Comparison of ENCODE assay signal across 8 mouse cellular contexts in genomic region chr16:94569229-94570176, GRCm38 (mm10). TPM values are rescaled to one million over a fixed set of nuclear protein-coding genes. Genes with fewer than 3 reads are reported as not detected.
DNase-seq lines count a peak whose midpoint lies in the region; ATAC-seq and TF ChIP-seq lines count a peak whose summit lies in the region.

Dyrk1a (plus strand) TSS chr16:94570010.

- peak within 1 kb of the TSS; percentile 100 for H3K9ac ChIP-seq in MEL (ENCODE audit: control insufficient read depth, low read depth, low read length, poor library complexity, severe bottlenecking)
- H3K9ac ChIP-seq in lung, embryonic 16.5 days (ENCODE audit: low read length): peak within 1 kb of the TSS; percentile 99

- peaks cover 3 to 5% of the 10 kb centered on the region in 2 experiments; a peak in 2 of 4 replicates for H3K27me3 ChIP-seq in MEL (ENCODE audit: control insufficient read depth in 1 of 2, insufficient read depth in 2 of 2, low read length in 2 of 2)
- no peaks in the 10 kb centered on the region for H3K27me3 ChIP-seq in lung, embryonic 16.5 days (ENCODE audit: control insufficient read depth, insufficient read depth, low read depth, low read length)

- peak; percentile 99 for DNase-seq in MEL (ENCODE audit: low read depth, low spot score)
- peak; percentile 97 for DNase-seq in cerebellum, adult 8-10 months
- peak; percentile 100 for DNase-seq in forelimb bud, embryonic 11.5 days (ENCODE audit: low read depth, low spot score)
- DNase-seq in layer of hippocampus, adult 9-10 months (ENCODE audit: low spot score): peak; percentile 89
- DNase-seq in ovary, postnatal 10 days (ENCODE audit: low spot score): peak; percentile 91
- DNase-seq in thymus, postnatal 10 days (ENCODE audit: low spot score in 2 of 2): peak; percentile 99

- TF ChIP-seq EP300 in MEL (IDR thresholded peaks at IDR 0.05; ENCODE audit: low read depth in 1 of 2, low read length in 2 of 2): peak in 1 of 2 experiments; percentile 51; a peak in 2 of 4 replicates

- no peaks in the 10 kb centered on the region for H3K9me3 ChIP-seq in MEL (replicated peaks; ENCODE audit: insufficient read depth, low read length)
- no peaks in the 10 kb centered on the region for H3K9me3 ChIP-seq in lung, embryonic 16.5 days (ENCODE audit: control insufficient read depth, low read length)

- TF ChIP-seq POLR2A in MEL (IDR thresholded peaks at IDR 0.05; ENCODE audit: control insufficient read depth in 1 of 2, insufficient read depth in 1 of 2, low read depth in 1 of 2, low read length in 2 of 2, poor library complexity in 1 of 2): peak; percentile 32 to 45; a peak in 2 of 4 replicates

- peaks cover 50% of the 10 kb centered on the region for H3K79me2 ChIP-seq in MEL (ENCODE audit: control insufficient read depth, insufficient read depth, low read length, poor library complexity)

- ATAC-seq in hematopoietic stem cell, adult 5-6 weeks (replicated peaks in 1 of 2; ENCODE audit: insufficient read depth in 1 of 2, low FRiP score in 2 of 2, low TSS enrichment in 1 of 2, low read depth in 1 of 2, poor library complexity in 2 of 2, severe bottlenecking in 2 of 2): peak; percentile 92 to 95
- ATAC-seq in lung, embryonic 16.5 days (ENCODE audit: low read depth): peak; percentile 96

- H3K4me2 ChIP-seq in lung, embryonic 16.5 days (ENCODE audit: low read depth, low read length): peak within 1 kb of the TSS; percentile 66

- TF ChIP-seq RAD21 in MEL (IDR thresholded peaks at IDR 0.05; ENCODE audit: low read depth, low read length): no peak

- peak within 1 kb of the TSS; percentile 98 for H3K27ac ChIP-seq in MEL (ENCODE audit: control insufficient read depth, low read depth, low read length)
- H3K27ac ChIP-seq in lung, embryonic 16.5 days (ENCODE audit: low read length): peak within 1 kb of the TSS; percentile 100

- peaks cover 7 to 21% of the 10 kb centered on the region in 2 experiments; a peak in 2 of 4 replicates for H3K4me1 ChIP-seq in MEL (ENCODE audit: control insufficient read depth in 1 of 2, insufficient read depth in 2 of 2, low read length in 2 of 2)
- H3K4me1 ChIP-seq in lung, embryonic 16.5 days (replicated peaks; ENCODE audit: control insufficient read depth, insufficient read depth, low read length): peaks cover 23% of the 10 kb centered on the region

- peak within 1 kb of the TSS; percentile 85 for H3K4me3 ChIP-seq in MEL (ENCODE audit: control insufficient read depth in 1 of 2, insufficient read depth in 1 of 2, low read depth in 2 of 2, low read length in 2 of 2)
- peak within 1 kb of the TSS; percentile 74 for H3K4me3 ChIP-seq in lung, embryonic 16.5 days (ENCODE audit: low read length)

- peaks cover 0 to 30% of the 10 kb centered on the region in 2 experiments; a peak in 3 of 4 replicates for H3K36me3 ChIP-seq in MEL (ENCODE audit: control insufficient read depth in 1 of 2, insufficient read depth in 2 of 2, low read length in 2 of 2)
- H3K36me3 ChIP-seq in lung, embryonic 16.5 days (ENCODE audit: control insufficient read depth, insufficient read depth, low read length): no peaks in the 10 kb centered on the region

- TF ChIP-seq CTCF in MEL (IDR thresholded peaks at IDR 0.05 in 2 of 3, conservative IDR thresholded peaks at IDR 0.05 in 1 of 3; ENCODE audit: control insufficient read depth in 1 of 3, insufficient read depth in 1 of 3, low read depth in 2 of 3, low read length in 3 of 3, poor library complexity in 1 of 3, severe bottlenecking in 1 of 3): no peak

- WGBS in lung, embryonic 16.5 days: under 1% methylated on average over 84 of the region's 133 CpGs

TF ChIP-seq in MEL, 35 proteins besides CTCF, POLR2A, EP300 and RAD21:
- TF ChIP-seq JUND (IDR thresholded peaks at IDR 0.05; ENCODE audit: low read depth, low read length): no peak
- TF ChIP-seq CHD1 (IDR thresholded peaks at IDR 0.05; ENCODE audit: low read depth, low read length): no peak
- peak; percentile 59 for TF ChIP-seq TCF12 (IDR thresholded peaks at IDR 0.05; ENCODE audit: low read depth, low read length)
- TF ChIP-seq RCOR1 (IDR thresholded peaks at IDR 0.05; ENCODE audit: low read depth, low read length): no peak; the same call in 1 of the 2 replicates
- 0 out of 2 replicates have a peak, but pooled peaks have one; percentile 36 for TF ChIP-seq POLR2AphosphoS2 (IDR thresholded peaks at IDR 0.05; ENCODE audit: low read length)
- TF ChIP-seq CHD2 (IDR thresholded peaks at IDR 0.05; ENCODE audit: low read length): no peak
- TF ChIP-seq MAZ (IDR thresholded peaks at IDR 0.05; ENCODE audit: low read depth, low read length): peak; percentile 96
- TF ChIP-seq GATA1 (IDR thresholded peaks at IDR 0.05; ENCODE audit: low read depth, low read length): no peak
- TF ChIP-seq NRF1 (IDR thresholded peaks at IDR 0.05; ENCODE audit: insufficient read depth, low read depth, low read length, poor library complexity, severe bottlenecking): no peak; the same call in 1 of the 2 replicates
- peak; percentile 71 for TF ChIP-seq TBP (IDR thresholded peaks at IDR 0.05; ENCODE audit: low read depth, low read length)
- peak; percentile 97 for TF ChIP-seq BHLHE40 (IDR thresholded peaks at IDR 0.05; ENCODE audit: borderline replicate concordance, low read depth, low read length)
- TF ChIP-seq ELF1 (IDR thresholded peaks at IDR 0.05; ENCODE audit: low read depth, low read length): peak; percentile 87
- no peak for TF ChIP-seq POLR2AphosphoS5 (IDR thresholded peaks at IDR 0.05; ENCODE audit: borderline replicate concordance, low read depth, low read length)
- TF ChIP-seq HCFC1 (IDR thresholded peaks at IDR 0.05; ENCODE audit: low read depth, low read length): peak; percentile 80
- peak; percentile 91 for TF ChIP-seq ZNF384 (IDR thresholded peaks at IDR 0.05; ENCODE audit: low read depth, low read length)
- TF ChIP-seq MAFK (IDR thresholded peaks at IDR 0.05; ENCODE audit: borderline replicate concordance, low read depth, low read length): no peak
- TF ChIP-seq MYC (IDR thresholded peaks at IDR 0.05; ENCODE audit: low read depth, low read length): no peak
- TF ChIP-seq SMC3 (IDR thresholded peaks at IDR 0.05; ENCODE audit: low read depth, low read length): no peak
- no peak for TF ChIP-seq UBTF (IDR thresholded peaks at IDR 0.05; ENCODE audit: borderline replicate concordance, insufficient read depth, low read depth, low read length)
- no peak for TF ChIP-seq ZKSCAN1 (IDR thresholded peaks at IDR 0.05; ENCODE audit: low read depth, low read length)
- TF ChIP-seq KAT2A (conservative IDR thresholded peaks at IDR 0.05; ENCODE audit: low read depth, low read length): no peak
- TF ChIP-seq MXI1 (IDR thresholded peaks at IDR 0.05; ENCODE audit: low read depth, low read length): peak; percentile 91
- peak; percentile 76 to 95 for TF ChIP-seq USF2 (IDR thresholded peaks at IDR 0.05; ENCODE audit: borderline replicate concordance in 1 of 2, insufficient read depth in 1 of 2, low read depth in 1 of 2, low read length in 2 of 2)
- TF ChIP-seq E2F4 (IDR thresholded peaks at IDR 0.05; ENCODE audit: borderline replicate concordance, low read depth, low read length): peak; percentile 66; the same call in 1 of the 2 replicates
- peak; percentile 76 for TF ChIP-seq SIN3A (IDR thresholded peaks at IDR 0.05; ENCODE audit: low read length)
- no peak for TF ChIP-seq MYB (IDR thresholded peaks at IDR 0.05; ENCODE audit: low read depth, low read length)
- TF ChIP-seq ZMIZ1 (IDR thresholded peaks at IDR 0.05; ENCODE audit: low read depth, low read length): no peak; the same call in 1 of the 2 replicates
- TF ChIP-seq MEF2A (IDR thresholded peaks at IDR 0.05; ENCODE audit: extremely low read depth, insufficient replicate concordance, low read depth, low read length, poor library complexity, severe bottlenecking): 0 out of 2 replicates have a peak, but pooled peaks have one; percentile 40
- peak; percentile 94 for TF ChIP-seq MAX (IDR thresholded peaks at IDR 0.05; ENCODE audit: low read length)
- TF ChIP-seq ZC3H11A (IDR thresholded peaks at IDR 0.05; ENCODE audit: low read depth, low read length): no peak
- TF ChIP-seq ETS1 (IDR thresholded peaks at IDR 0.05; ENCODE audit: low read depth, low read length): peak; percentile 66; the same call in 1 of the 2 replicates
- no peak for TF ChIP-seq GABPA (IDR thresholded peaks at IDR 0.05; ENCODE audit: low read depth, low read length)
- TF ChIP-seq NELFE (IDR thresholded peaks at IDR 0.05; ENCODE audit: low read depth, low read length): no peak
- no peak for TF ChIP-seq TAL1 (IDR thresholded peaks at IDR 0.05; ENCODE audit: low read length)
- peak; percentile 100 for TF ChIP-seq USF1 (IDR thresholded peaks at IDR 0.05; ENCODE audit: low read depth, low read length)
TF ChIP-seq in MEL: peak in this region for 16.

RNA-seq across cellular contexts. Expression of gene Dyrk1a, which starts in this region (rescaled TPM):
- 22.6 and 27.5 TPM in 2 replicates for total RNA-seq in MEL (2012; rRNA removed)
- 100 to 1,000 TPM in 1 of 2 experiments, 10 to 100 TPM in 1; 34.7 to 126 TPM for polyA plus RNA-seq in MEL (2012; ENCODE audit: insufficient read depth in 1 of 2, insufficient read length in 2 of 2, low read depth in 1 of 2, low replicate concordance in 2 of 2, missing spikeins in 1 of 2)
- 84.5 and 89.6 TPM in 2 replicates for total RNA-seq in hematopoietic stem cell, adult 5-6 weeks (2017)
- 8.0 and 9.0 TPM in 2 replicates for polyA plus RNA-seq in lung, embryonic 16.5 days (2015; fragmentation: Nextera tagmentation; extraction: Ambion mirVana)

Comparison
In these comparisons a context has a peak if more than half of its experiments do, and no peak if none do; other contexts are left out.
1. Peak in every context shown above with its lines: DNase-seq, ATAC-seq, H3K4me3 ChIP-seq and H3K27ac ChIP-seq.